Mouse (Mus musculus) ovary, adult 2 months (tissue): ENCODE data around the gene Crb1. TPM values are rescaled to one million over a fixed set of nuclear protein-coding genes. Genes with fewer than 3 reads are reported as not detected.

Experiments
- polyA plus RNA-seq: library from polyadenylated mRNA; depleted of rRNA; stranded (reverse); fragments of >200 nt; gene quantifications from 2 replicates; pipeline ENCODE4 v1.2.3, GENCODE M21; 2012; rRNA removed

Gene Crb1
- 0.28 and 0.32 TPM in 2 replicates for polyA plus RNA-seq

DNA sequence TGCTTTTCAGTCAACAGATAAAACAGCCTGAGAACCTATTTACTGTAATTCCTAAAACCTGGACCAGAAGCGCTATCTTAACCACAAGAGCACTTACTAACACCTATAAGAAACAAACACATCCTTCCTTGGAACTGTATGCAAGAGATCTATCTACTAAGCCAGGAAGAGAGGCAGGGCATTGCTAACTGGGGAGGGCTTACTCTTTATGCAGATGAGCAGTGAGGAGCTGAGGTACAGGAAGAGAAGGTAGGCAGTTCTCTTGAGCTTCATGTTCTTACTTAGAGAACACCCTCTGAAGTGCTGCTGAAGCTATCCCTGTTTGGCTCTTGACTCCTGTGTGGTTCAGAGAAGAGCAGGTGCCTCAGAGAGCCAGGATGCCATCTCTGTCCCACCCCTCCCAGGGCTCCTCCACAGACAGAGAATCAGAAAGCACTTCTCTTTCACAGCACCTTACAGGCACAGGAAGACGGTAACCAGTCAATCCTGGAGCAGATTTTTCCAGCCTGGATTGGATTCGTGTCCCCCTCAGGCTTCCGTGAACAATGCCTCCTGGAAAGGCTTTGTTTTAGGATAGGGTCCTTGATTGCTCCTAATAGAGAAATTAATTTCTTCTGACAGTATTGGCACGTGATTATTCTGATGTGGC lies at the start of gene Crb1:
Gene Crb1, minus strand, starts transcription at position 463 of the 649 bp plus-strand sequence.

DNA sequence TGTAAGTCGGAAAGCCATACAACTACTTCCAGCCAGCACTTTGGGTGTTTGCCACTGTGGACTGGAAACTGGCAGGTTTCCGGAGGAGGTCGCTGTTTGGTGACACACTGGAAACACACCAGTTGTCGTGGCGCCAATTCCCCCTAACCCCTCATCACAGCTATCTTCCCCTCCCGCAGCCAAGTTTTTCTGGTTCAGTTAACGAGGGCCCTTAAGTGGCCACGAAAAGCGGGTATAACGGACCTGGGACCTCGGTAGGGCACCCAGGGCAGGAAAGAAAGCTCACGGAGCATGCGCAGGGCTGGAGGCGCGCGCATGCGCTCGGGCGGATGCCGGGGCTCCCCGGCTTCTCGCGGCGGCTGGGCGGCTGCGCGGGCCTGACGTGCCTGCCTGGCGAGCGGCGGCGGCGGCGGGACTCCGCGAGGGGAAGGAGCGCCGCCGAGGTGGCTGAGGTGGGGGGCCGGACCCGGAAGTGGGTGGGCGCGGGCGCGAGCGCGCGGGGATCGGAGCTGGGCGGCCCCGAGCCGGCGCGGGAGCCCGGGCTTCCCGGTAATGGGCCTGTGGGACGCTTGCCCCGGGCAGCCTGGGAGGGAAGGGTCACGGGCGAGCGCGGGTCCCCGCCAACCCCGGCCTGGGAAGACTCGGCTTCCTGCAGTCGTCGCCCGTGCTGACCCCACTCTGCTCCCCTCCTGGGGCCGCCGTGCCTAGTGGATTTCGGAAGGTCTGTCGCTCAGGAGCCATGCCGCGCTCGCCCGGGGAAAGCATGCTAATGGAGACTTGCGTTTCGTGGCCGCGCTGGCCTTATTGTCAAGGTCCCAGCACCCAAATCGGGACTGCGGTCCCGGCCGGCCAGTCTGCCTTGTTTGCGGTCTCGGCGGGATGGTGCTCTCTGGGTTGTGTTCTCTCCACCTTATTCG lies 45.2 kb upstream of the Crb1 start, which contains the start of gene Zbtb41:
Gene Zbtb41, plus strand, starts transcription at position 414 of the 917 bp plus-strand sequence.

Other genes starting within 250 kb of the Crb1 start
- 2.8 and 5.2 TPM in 2 replicates for gene Zbtb41, start 45.2 kb upstream of the Crb1 start, polyA plus RNA-seq
- 1.5 and 1.9 TPM in 2 replicates for gene Aspm, start 77.7 kb upstream of the Crb1 start, polyA plus RNA-seq
- gene F13b, start 124.6 kb upstream of the Crb1 start, polyA plus RNA-seq, result not detected in 2 replicates
- not detected in 2 replicates for gene Cfhr1, start 183.2 kb upstream of the Crb1 start, polyA plus RNA-seq